Mouse (Mus musculus): ENCODE measurements around the gene Socs7. TPM values are rescaled to one million over a fixed set of nuclear protein-coding genes. Genes with fewer than 3 reads are reported as not detected.

Gene Socs7
- total RNA-seq, 2 experiments from 2014 or later: 33.7 to 34.8 TPM

DNA sequence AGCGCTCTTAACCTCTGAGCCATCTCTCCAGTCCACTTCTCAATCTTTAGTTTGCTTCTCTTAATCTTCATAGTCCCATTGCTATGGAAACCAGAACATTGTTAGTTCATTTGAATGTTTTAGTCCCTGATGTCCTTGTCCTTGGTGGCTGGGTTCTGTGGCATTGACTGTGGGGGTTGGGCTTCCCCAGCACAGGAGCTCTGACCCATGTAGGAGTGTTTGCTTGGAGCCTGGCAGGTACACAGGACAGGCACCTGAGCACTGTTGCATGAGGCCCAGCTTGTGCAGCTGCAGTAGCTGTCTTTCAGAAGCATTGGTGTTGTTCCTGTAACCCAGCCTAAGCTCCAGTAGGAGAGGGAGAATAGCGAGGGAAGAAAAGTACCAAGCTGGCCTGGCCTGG, 25.5 kb downstream of the Socs7 start:
- DNase-seq: no peak

DNA sequence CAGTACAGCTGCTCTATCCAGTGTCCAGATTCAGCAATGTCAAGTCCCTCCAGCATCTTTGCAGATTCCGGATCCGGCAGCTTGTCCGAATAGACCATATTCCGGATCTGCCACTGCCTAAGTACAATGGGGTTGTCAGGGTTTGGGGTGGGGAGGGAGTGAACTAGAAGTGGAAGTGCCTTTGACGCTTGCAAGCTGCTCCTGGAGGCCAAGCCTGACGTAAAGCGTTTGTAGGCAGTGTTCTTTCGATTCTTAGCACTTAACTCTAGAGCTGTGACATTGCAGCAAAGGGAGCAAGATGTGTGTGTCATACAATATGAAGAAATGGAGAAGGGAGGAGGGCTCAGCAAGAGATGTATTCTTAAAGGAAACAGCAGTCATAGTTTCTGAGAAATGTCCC, 26.8 kb downstream of the Socs7 start:
- DNase-seq: no peak

GRCm38 (mm10) chr11:97393658-97394057, 31.3 kb downstream of the Socs7 start:
- DNase-seq: no peak

DNA sequence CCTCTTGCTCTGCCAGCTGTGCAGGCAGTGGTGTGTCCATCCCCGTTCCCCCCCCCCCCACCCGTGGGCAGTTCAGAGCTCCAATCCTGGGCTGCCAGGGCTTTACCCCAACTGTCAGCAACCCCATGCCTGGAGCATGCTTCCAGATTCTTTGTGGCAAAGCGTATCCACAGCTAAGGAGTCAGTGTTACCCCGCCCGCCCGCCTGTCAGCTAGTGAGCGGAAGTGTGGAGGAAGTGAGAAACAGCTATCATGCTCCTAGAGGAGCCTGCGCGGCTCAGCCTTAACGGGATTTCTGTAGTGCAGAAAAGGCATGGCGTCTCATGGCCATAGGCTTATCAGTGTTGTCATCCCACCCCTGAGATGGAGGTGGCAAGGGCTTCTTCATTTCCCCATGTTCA, 31.8 kb downstream of the Socs7 start:
- DNase-seq: no peak

- no peak for DNase-seq
These were observed 36.2 kb downstream of the Socs7 start for GRCm38 (mm10) chr11:97398506-97398905.

GRCm38 (mm10) chr11:97399958-97400710, 37.8 kb downstream of the Socs7 start:
- DNase-seq: peak; percentile 74

DNA sequence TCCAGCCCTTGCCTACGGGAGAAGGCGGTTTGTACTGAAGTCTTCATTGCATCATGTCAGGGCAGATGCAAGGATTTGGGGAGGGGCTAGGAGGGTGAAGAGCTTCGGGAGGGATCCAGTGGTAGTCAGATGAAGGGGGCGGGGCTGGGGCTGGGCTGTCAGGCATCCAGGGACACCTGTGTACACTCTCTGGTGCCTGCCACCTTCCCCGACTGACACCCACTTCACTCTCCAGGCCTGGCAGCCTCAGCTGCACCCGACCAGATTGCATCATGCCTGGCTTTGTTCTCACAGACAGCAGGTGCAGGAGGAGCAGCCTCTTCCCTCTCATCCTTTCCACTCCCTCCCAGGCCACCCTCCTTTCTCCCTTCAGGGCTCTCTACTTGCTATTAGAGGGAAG, 38.7 kb downstream of the Socs7 start:
- DNase-seq: no peak

GRCm38 (mm10) chr11:97401686-97402435, 39.5 kb downstream of the Socs7 start:
- no peak for DNase-seq

DNA sequence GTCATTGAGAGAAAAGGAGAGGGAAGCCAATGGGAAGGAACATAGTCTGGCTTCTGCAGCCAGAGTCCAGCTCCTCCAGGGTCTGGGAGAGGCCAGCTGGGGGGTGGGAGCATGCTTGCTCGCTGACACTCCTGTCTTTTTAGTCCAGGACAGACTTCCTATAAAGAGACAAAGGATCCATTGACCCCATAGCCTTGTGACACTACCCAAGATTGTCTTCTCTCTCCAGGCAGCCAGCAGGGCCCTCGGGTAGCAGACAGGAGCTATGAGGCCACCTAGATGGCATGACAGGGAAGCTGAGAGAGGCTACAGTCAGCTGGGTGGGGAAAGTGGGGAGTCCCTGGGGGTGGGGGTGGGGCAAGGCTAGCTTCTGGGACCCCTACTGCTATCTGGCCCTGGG, 40.4 kb downstream of the Socs7 start:
- no peak for DNase-seq

DNA sequence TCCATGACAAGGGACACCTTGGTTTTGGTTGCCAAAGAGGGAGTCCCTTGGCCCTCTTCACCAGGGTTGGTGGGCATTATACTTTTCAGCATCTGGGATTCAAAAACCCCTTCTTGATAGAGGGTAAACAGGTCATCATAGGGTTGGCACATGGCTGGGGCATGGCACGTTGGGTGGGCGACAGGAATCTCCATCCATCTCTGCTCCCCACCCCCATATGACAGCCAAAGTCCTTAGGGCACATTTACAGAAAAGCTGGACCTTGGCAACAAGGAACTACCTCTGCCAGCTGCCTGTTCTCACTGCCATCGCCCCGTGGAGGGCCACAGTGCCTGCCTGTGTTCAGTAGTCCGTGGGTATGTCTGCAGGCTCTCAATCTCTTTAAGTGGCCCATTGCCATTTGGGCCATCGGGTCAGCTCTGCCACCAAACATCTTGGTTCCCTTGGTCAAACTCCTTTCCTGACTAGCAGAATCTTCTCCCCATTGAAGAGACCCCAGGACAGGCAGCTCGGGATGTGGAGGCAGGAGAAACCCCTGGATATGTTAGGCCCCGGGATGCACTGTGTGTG, 41.3 kb downstream of the Socs7 start:
- no peak for DNase-seq

GRCm38 (mm10) chr11:97404184-97404760, 41.9 kb downstream of the Socs7 start:
- peak; percentile 66 for DNase-seq

GRCm38 (mm10) chr11:97404761-97405190, 42.4 kb downstream of the Socs7 start:
- DNase-seq: no peak

GRCm38 (mm10) chr11:97406094-97406951, 44.0 kb downstream of the Socs7 start:
- peak; percentile 41 for DNase-seq

DNA sequence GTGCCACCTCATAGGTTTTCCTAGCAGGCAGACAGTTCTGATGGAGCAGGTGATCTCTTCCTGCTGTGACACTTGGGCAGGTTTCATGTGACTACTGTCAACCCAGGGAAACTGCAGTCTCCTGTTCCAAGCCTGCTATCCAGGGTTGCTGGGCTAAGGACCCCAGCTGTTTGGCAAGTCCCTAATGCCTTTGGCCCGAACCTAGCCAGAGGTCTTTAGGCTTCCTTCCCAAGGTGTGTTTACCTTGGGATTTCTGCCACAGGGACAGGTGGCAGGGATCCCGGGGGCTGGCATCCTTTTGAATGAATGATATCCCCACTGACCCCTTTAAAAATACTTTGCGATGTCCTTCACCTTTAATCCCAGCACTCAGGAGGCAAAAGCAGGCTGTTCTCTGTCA, 45.1 kb downstream of the Socs7 start:
- no peak for DNase-seq

DNA sequence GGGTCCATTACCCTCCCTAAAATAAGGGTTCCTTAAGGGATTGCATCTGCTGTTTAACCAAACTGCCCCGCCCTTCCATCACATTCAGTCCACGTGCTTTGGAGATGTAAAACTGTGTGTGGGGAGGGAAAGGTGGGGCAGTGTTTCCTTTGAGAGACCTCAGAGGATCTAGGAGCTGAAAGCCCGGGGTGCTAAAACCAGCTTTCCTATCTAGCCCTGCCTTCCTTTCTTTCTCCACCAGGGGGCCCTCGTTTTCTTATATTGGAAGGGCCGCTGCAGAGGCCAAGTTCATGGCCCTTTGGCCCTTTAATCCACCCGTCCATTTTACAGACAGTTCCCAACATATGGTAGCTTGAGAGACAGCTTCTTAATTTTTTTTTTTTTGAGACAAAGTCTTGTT, 45.8 kb downstream of the Socs7 start:
- peak; percentile 85 for DNase-seq

DNA sequence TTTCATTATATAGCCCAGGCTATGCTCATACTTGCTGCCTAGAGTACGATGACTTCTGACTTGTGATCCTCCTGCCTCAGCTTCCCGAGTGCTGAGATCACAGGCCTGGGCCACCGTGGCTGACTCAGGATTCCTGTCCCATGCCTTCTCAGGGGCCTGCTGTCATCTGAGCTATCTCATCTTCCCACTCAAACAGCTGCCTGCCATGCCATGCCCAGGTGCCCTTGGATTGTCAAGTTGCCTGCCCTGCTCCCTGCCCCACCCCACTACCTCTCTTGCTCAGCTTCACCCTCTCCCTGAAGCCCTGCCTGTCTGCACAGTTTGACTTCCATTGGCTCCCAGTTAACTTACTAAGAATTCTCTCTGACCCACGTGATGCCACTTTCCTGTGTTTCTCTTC, 48.6 kb downstream of the Socs7 start:
- DNase-seq: no peak

DNA sequence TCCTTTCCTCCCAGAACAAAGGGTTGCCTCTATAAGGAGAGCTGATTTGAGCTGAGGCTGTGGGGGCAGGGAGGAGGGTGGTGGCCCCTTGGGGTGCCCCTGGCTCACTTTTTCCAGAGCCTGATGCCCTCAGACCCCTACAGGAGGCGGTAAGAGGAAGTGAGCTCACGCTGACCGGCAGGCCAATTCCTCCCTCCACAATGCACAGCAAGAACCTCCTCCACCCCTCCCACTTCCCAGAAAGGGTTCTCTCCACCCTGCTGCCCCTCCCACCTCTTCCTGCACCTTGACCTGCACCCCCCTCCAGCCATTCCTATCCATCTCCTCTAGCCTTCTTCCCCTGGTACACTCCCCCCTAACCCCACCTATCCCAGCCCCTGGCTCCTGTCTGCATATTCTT, 49.8 kb downstream of the Socs7 start:
- no peak for DNase-seq

DNA sequence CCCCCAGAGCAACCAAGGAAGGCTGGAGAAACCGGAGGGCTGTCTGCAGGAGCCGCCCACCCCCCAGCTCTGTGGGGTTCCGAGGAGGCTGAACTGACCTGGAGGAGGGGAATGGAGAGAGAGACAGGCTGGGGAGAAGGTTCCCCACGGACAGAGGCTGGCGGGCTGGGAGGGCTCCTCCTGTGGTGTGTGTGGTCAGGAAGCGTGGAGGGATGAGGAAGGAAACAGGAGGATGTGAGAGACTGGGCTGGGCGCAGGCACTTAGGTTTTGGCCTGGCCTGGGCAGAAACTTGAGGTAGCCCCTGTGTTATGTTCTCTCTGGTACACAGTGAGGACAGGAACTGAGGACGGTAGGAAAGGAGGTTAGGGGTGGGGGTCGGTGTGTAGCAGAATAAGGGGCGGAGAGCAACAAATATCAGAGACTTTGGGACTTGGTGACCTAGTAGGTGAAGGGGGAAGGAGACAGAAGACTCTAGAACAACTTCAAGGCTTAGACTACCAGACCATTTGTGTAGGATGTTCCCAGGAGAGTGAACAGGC, 50.5 kb downstream of the Socs7 start:
- no peak for DNase-seq

- DNase-seq: peak; percentile 85
These were observed 53.0 kb downstream of the Socs7 start, which contains the start of gene Arhgap23 for GRCm38 (mm10) chr11:97415330-97415711. Gene Arhgap23, plus strand, starts transcription at chr11:97415533.

DNA sequence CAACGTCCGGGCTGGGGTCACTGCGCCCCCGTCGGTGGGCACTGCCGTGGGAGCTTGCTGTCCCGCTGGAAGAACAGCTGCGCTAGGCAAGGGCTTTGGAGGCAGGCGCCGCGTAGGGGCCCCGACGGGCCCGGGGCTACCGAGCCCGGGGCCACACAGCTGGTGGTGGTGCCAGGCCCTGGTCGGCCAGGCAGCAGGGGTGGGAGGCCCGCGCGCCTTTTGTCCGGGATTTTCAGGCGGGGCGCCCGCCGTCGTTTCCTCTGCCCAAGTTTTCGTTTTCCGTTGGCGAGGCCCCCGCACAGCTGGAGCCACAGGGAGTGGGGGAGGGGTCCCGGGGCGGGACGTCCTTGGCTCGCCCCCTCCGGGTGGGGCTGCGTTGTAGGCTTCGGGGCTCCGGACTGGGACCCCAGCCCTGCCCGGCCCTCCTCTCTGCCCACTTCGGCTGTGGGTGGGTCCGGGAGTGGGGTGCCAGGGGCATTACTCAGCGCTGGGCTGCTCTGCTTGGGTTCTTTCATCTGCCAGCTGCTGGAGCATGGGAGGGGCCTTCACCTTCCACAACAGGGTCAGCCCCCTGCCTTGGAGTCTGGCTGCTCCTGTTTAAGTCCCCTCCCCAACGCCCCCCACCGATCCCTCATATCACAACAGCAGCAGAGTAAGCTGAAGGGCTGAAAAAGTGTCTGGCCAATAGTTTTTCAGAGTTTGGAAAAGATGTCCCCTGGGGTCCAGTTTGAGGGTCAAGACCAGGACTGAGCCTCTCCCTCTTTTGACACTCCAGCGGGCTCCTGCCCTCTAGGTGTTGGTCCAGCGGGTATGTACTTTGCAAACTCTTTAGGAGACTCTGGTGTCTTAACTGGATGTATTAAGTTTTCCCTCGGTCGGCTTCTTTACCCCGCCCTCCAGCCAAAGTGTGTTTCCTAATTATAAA, 53.6 kb downstream of the Socs7 start:
- DNase-seq: peak; percentile 76

DNA sequence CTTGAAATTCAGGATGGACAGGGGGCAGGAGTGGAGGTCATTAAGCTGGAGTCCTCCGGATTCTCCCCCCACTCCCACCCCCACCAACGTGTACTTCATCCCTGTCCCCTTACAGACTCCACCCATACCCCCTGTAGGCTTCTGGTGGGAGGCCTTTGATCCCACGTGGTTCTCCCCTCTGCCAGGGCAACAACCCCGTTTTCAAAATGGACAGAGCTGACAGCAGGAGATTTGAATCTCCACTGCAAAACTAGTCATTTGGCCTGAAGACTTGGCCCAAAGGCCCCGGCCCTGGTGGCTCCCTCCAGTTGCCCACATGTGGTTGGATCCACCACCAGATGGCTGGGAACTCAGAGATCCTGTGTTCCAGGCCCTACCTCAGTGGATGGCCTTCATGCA, 54.3 kb downstream of the Socs7 start:
- no peak for DNase-seq

Measured in gastrocnemius, postnatal 10 days (tissue).